Mouse (Mus musculus) layer of hippocampus, adult 9-11 months (tissue): ENCODE data around the gene Sod1.
"Not testable (repeated sequence)": the region's sequence is repeated elsewhere in the genome, so short reads cannot be mapped to it uniquely, and the experiment has no call there.

Experiments
- DNase-seq: peaks from one replicate; pipeline ENCODE4 v3.0.0; 2022

The Sod1 gene

GRCm38 (mm10) chr16:90213477-90214339, 6.8 kb upstream of the Sod1 start:
- no peak for DNase-seq

GRCm38 (mm10) chr16:90214731-90215565, 5.6 kb upstream of the Sod1 start:
- no peak for DNase-seq

- not testable (repeated sequence) for DNase-seq
Measured at GRCm38 (mm10) chr16:90215879-90216278, 4.7 kb upstream of the Sod1 start.

DNA sequence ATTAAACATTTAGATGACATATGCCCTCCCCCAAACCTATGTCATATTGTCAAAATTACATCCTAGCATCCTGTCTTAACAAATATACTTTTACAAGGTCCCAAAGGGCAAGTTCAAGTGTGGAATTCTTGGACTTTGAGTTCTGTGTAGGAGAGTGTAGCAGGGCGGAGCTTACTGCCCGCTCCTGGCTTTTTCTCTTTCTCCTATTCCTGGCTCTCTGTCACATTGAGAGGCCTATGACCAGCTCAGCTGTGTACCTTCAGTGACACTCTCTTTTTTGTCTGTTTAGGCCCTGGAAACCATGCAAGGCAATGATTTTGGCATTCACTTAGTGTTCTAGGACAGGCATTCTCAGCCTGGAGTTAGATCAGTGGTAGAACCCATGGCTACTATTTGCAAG, 4.1 kb upstream of the Sod1 start:
- no peak for DNase-seq

DNA sequence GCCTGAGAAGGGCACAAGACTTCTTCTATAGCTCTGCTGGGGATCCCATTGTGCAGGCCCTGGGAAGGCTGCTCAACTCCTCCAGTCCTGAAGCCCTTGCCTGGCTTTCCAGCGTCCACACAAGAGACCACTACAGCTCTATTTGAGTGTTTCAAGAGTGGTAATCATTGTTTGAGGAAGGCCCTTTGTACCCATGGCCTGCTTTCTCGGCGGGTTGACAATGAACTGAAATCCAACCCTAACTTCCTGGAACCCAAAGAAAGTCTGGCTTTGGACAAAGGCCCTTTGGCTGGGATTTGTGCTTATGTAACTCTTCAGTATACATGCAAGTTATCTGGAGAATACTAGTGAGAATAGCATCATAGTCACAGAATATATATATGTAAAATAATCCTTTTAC, 3.2 kb upstream of the Sod1 start:
- DNase-seq = no peak

GRCm38 (mm10) chr16:90217926-90218325, 2.6 kb upstream of the Sod1 start:
- no peak for DNase-seq

- DNase-seq = not testable (repeated sequence)
Measured at GRCm38 (mm10) chr16:90219445-90219844, 1.1 kb upstream of the Sod1 start.

DNA sequence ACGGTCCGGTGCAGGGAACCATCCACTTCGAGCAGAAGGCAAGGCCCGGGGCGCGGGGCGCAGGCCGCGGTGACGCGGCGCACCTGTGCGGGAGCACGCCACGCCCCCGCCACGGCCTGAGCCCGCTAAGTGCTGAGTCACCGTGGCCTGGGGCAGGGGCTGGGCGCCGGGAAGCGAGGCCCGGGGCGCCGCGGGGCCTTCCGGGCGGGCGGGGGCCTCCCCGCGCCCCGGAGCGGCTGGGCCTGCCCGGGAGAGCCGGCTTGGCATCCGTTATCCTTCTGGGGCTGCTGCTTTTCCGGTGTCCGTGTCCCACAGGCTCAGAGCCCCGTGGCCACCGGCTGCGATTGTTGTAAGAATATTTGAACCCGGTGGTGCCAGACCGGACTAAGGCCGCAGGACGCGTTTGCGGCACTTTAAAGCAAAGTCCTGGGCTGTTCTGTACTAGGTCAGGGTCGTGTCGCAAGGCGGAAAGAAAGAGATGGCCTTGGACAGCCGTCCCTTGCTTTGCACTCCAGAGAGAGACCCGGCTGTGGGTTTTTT, 408 bp downstream of the Sod1 start:
- no peak for DNase-seq

DNA sequence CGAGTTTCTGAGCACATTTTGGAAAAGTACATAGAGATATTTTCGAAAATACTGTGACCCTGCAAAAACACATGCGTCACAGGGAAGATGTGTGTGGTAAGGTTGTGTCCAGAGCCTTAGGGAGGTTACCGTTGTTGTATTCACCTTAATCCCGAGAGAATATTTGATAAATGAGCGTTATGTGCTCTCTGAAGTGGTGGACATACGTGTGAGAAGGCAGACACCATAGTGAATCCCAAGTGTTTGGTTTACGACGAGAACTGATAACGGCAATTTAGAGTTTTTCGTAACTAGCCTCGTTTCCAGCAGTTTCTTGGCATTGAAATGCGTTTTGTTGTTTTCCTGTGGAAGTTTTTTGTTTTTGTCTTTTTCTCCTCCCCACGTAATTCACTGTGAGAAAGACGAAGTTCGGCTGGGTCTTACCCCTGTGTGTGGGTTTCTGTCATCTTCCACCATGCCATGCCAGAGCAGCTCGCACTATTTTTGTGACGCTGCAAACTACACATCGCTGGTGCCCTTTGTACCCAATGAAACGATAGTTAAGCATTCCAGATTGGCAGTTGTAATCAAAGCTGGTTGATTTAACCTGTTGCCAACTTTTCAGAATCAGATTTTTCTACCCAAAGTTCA, 1.0 kb downstream of the Sod1 start:
- no peak for DNase-seq

- no peak for DNase-seq
Measured at GRCm38 (mm10) chr16:90229897-90230296, 9.3 kb downstream of the Sod1 start.

GRCm38 (mm10) chr16:90231302-90231701, 10.7 kb downstream of the Sod1 start:
- DNase-seq = no peak

DNA sequence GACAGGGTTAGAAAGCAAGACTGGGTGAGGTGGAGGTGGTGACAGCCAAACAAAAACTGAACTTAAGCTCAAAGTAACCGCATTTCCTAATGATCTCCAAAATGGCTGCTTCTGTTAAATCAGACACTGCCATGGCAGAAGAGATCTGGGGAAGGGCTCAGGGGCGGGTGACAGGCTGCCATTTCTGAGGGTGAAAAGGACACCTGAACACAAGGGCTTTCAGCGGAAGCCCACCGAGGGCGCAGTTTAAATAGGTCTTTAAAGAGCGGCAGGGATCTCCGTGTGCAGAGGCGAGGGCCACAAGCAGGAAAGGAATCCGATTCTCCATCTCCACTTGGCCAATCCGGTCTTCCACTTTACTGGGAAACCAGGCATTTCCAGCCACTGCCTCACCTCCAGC, 13.1 kb downstream of the Sod1 start:
- no peak for DNase-seq

DNA sequence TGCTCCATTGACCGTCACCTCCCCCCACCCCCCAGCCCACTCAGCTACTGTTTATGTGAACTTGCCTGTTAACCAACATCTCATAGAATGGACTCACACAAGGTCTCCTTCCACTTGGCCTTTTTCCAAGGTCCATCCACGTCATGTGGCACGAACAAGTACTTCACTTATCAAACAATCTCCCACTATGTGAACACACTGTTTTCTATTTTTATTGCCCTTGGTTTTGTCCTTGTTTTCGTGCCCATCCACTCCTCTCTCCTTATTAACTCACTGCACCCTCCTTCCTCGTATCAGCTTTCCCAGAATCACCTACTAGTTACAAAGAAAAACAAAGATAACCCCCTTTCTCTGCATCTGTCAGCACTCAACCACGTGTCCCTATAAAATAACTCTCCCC, 14.1 kb downstream of the Sod1 start:
- no peak for DNase-seq

DNA sequence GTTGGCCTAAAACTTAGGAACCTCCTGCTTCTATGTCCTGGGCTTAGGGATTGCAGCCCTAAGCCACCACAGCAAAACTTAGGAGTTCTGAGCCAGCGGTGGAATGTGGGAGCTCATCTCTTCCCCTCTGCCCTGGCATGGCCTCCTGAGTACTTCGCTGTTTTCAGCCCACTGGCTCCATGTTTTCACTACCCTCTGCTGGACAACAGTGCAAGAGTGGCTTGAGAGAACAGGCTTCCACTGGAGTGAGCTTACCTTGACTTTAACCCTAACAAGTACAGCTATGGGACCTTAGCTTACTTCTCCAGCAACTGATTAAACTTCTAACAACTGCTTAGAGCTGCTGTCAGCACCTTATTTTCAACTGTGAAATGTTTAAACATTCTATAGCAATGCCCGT, 14.6 kb downstream of the Sod1 start:
- DNase-seq = no peak

GRCm38 (mm10) chr16:90239128-90239746, 18.7 kb downstream of the Sod1 start:
- DNase-seq = no peak

GRCm38 (mm10) chr16:90241875-90242274, 21.3 kb downstream of the Sod1 start:
- DNase-seq = no peak

GRCm38 (mm10) chr16:90242426-90243304, 22.1 kb downstream of the Sod1 start:
- DNase-seq = no peak

DNA sequence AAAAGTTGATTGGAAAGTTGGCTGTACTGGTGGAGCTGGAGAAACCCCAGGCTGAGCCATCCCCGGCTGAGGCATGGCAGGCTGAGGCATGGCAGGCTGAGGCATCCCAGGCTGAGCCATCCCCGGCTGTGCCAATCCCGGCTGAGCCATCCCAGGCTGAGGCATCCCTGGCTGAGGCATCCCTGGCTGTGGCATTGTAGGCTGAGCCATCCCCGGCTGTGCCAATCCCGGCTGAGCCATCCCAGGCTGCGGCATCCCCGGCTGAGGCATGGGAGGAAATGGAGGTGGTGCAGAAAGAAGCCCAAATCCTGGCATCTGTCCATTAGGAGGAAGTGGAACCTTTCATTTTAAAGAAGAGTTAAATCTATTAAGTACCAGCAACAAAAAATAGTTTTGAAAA, 29.5 kb downstream of the Sod1 start:
- DNase-seq = no peak

DNA sequence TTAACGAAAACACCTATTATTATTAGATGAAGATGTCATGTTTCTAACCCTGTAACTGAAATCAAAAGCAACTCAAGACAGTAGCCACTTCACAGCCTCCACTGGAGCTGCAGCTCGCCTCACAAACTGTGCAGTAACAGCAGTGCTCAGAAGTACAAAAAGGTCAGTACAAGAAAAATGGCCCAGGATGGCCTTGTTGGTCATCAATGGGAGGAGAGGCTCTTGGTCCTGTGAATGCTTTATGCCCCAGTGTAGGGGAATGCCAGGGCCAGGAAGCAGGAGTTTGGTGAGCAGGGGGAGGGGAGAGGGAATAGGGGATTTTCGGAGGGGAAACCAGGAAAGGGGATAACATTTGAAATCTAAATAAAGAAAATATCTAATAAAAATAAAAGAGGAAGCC, 30.7 kb downstream of the Sod1 start:
- not testable (repeated sequence) for DNase-seq

DNA sequence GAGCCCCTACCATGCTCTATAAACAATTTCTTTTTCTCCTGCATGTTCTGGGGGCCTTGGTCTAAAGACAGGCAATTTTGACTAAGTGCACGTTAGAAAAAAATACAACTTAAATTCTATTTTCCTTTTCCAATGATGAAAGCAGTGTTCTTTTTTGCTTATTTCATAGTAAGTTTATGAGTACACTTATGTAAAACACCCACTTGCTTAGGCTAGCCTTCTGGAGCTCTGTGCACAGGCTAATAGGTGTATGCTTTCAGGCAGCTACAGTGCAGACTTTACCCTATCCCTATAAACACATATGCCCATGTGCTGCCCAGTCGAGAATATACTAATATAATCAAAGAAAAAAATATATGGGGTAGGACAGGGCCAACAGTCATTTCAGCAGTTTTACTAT, 32.0 kb downstream of the Sod1 start:
- DNase-seq = no peak

- DNase-seq = no peak
Measured at GRCm38 (mm10) chr16:90258950-90259349, 38.4 kb downstream of the Sod1 start.

GRCm38 (mm10) chr16:90259623-90260022, 39.1 kb downstream of the Sod1 start:
- no peak for DNase-seq
